Mouse (Mus musculus) R1 (cell line): ENCODE data around the gene Olfr750.
A peak's percentile ranks its signal among the peaks of the same experiment; 100 is the strongest.

ENCODE experiments used
- DNase-seq: peaks from one replicate; pipeline ENCODE4 v3.0.0-alpha.2; 2018; ENCODE audit warnings: low read depth, low spot score

Olfr750 gene

GRCm38 (mm10) chr14:51088166-51088969 is 14.1 kb upstream of the Olfr750 start:
- DNase-seq, result peak; percentile 92

DNA sequence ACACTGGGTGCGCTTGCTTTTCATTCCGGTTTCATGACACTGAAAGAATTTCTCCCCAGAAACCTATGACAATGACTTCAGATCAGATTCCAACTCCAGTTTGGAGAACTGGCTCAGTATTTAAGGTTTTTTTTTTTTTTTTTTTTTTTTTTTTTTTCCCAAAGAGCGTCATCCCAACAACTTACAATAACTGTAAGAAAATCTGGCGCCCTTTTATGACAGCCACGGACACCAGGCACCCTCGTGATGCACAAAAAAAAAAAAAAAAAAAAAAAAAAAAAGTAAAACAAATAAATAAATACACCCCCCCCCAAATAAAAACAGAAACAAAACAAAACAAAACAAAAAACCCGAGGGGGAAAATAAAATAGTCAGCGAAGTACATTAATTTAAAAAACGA is 13.5 kb upstream of the Olfr750 start:
- no peak for DNase-seq

DNA sequence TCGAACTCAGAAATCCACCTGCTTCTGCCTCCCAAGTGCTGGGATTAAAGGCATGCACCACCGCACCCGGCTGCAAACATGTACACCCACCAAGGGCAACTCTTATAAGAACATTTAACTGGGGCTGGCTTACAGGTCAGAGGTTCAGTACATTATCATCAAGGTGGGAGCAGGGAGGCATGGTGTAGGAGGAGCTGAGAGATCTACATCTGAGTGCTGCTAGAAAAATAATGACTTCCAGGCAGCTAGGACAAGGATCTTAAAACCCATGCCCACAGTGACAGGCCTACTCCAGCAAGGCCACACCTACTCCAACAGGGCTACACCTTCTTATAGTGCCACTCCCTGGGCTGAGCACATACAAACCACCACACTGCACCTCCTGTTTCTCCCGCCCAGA is 11.7 kb upstream of the Olfr750 start:
- DNase-seq, result no peak

GRCm38 (mm10) chr14:51085086-51085485 is 10.9 kb upstream of the Olfr750 start:
- DNase-seq, result no peak

DNA sequence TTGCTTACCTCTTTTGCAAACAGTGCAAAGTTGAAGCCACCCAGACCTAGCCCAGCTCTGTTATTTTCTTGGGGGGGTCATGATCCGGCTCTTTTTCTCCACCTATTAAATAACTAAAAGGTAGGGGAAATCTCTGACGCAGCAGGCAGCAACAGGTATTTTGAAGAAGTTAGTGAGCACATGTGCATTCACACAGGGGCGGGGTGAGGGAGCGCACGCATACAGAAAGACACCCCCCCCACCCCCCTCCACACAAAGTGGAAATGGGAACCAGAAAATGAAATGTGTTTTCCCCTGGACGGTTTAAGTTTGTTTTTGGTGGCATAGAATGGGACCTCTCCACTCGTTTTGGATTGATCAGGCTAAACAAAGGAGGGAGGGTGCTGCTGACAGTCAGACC is 9.6 kb upstream of the Olfr750 start:
- no peak for DNase-seq

DNA sequence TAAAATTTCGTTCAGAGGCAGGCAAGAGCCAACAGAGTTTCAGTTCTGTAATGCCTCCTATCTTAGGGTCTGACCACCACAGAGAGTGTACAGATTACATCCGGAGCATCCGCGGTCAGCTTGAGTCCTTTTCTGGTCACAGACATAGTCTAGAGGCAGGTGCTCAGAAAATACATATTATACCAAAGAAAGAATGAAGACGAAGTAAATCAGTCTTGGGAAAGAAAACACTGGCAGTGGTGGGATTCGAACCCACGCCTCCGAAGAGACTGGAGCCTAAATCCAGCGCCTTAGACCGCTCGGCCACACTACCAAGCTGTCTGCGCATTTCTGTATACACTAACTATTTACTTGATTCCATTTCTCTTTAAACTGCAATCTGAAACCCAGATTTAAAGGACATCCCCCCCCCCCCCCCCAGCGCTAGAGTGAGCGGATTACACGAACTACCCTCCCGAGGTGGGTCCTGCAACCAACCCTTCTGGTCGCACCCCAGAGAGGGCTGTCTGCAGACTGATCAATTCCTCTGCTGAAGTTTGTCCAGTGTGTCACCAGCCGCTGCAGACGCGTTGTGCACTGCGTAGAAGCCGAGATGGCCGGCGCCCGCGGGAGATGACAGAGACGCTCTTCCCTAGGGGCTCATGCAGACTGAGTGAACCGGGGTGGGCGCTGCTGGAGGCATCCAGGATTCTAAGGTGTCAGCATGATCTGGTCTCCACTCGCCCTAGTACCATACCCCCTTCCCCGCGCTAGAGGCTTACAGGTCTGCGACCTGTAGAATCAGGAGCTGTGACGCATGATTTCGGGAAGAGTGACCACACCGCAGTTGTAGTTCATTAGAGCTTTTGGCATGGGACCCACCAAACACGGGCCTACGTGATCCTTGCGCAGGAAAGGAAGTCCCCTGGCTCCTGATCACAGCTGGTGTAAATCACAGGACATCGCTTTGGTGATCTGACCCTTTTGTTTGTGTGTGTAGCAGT is 8.7 kb upstream of the Olfr750 start:
- DNase-seq, result peak; percentile 89

DNA sequence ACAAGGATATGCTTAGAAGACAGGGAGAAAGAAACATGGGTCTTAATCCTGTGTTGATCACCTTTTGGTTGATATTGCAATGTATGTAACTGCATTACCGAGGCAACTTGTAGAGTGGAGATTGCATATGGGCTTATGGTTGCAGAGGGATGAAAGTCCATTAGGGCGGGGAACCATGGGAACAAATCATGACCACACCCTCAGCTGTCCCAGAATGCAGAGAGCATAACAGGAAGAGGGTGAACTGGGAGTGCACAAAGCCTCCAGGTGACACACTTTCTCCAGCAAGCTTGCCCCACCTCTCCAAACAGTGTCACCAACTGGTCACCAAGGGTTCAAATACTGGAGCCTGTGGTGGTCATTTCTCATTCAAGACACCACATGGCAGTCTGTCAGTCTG is 6.8 kb upstream of the Olfr750 start:
- DNase-seq, result no peak

- no peak for DNase-seq
These were observed 4.9 kb upstream of the Olfr750 start for GRCm38 (mm10) chr14:51079180-51079579.

DNA sequence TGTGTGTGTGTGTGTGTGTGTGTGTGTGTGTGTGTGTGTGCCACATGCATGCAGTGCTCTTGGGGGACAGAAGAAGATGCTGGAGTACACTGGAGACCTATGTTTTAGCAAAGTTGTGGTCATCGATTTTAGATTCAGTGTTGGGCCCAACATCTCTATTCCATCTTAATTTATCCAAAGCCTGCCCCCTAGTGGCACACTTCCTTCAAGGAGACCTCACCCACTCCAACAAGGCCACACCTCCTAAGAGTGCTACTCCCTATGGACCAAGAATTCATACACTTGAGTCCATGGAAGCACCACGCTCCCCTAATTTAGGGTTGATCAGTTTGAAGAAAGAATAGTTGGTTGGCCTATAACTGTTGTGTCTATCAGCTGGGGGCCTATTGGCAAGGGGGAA is 4.6 kb downstream of the Olfr750 start:
- DNase-seq, result peak; percentile 95

DNA sequence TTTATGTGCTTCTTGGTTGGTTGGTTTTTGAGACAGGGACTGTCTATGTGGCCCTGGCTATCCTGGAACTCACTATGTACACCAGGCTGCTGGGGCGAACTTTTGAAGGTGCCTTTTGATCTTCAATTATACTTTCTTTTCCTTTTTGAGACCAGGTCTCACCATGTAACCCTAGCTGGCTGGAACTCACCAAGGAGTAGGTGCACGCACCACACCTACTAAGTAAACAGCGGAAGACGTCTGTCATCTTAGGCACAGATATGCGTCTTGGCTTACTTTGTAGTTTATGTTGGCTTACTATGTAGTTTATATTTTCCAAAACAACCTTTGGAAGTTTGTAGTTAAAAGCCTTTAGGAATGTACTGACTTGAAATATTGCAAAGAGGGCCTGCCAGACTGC is 5.3 kb downstream of the Olfr750 start:
- DNase-seq, result no peak

GRCm38 (mm10) chr14:51060761-51061160 is 13.5 kb downstream of the Olfr750 start:
- no peak for DNase-seq

DNA sequence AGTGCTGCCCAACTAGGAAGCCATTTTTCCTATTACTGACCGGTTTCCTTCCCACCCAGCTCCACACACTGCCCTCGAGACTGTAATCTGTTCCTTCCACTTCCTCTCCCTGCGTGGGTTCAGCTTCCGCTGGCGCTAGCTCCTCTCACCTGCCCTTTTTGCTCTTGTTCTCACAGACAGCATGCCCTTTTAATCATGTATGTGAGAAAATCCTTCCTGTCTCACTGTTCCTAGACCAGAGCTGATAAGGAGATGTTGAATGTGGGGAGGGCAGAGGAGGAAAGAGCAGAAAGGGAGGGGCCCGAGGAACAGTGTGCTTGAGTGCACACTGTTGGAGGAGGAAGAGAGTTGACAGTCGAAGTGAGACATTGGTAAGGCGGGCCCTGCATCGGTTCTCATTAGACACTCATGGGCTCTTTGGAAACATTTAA is 16.8 kb downstream of the Olfr750 start, which contains the start of gene Rnase12:
Rnase12 (minus strand) TSS at position 261 of the 431 bp plus-strand sequence.
- no peak for DNase-seq

DNA sequence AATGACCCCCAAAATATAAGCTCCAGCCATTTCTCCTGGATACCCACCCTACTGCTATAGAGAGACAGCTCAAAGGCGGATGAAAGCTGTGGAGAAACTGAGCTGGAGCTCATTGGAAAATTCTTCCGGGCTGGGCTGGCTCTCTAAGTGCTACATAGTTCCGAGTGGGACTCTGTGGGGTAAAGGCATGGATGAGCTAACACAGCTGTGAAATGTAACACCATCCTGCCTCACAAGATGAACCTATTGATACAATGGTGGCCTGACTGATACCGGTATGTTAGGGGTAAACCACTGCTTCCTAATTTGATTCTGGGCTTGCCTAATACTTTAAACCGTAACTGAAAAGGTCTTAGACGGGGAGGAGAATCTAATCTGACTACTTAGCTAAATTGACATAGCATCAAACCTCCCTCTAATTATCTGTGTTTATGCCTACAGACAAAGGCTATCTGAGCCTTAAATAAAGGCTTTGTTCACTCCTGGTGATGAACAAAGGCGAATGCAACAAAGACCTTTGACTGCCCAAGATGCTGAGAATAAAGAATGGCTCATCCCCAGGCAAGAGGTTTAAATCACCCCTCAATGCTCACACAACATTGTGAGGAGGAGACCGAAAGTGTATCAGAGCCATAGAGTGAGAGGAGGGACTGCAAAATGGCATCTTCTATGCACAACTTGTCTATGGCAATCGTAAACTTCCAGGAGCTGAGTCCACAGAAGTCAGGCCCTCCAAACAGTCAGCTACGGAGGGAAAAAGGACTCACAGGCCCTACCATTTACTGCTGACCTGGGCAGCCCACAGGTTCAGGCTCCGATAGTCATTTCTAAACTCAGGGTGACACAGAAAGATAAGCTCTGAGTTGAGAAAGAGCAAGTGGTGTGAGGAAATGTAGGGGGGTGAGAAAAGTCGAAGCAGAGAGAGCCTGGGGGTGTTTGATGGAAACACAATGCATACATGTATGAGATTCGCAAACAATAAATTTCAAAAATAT is 19.7 kb downstream of the Olfr750 start:
- peak; percentile 36 for DNase-seq

DNA sequence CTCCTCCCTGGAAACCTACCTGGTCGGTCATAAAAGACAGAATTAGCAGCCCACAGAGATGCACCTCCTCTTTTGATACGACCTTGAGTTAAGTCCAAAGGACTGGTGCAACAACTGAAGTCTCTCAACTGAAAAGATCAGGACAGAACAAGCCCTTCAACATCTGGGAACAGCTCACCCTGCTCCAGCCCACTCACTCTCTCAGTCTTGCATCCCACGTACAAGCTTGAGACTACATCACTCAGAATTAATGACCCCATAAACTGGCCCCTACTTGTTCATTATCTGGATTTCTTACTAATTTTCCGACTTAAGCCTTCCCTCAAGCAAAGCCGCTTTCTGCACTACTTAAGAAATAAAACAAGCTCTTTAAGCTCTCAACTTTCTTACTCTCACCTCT is 21.1 kb downstream of the Olfr750 start:
- no peak for DNase-seq

- DNase-seq, result no peak
These were observed 22.3 kb downstream of the Olfr750 start for GRCm38 (mm10) chr14:51051941-51052340.

DNA sequence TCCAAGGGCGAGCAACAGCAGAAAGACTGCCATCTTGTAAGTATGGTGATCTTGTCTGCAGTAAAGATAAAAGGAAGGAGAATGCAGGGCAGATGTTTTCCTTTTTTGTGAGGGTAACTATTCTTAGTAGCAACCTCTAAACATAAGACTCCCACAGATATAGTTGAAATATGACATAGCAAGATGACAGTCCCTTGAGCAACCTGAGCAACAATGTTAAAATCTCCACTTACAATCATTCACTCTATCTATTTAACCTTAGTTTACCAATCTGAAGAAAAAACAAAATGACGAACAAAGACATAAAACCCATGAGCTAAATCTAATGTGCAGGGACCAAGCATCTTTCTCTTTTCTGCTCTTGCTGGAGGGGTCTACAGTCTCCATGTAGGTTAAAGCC is 24.2 kb downstream of the Olfr750 start, which contains the start of gene Rnase11:
Rnase11 (minus strand) TSS at position 101 of the 400 bp plus-strand sequence.
- no peak for DNase-seq

- DNase-seq, result no peak
These were observed 26.4 kb downstream of the Olfr750 start for GRCm38 (mm10) chr14:51047846-51048245.

DNA sequence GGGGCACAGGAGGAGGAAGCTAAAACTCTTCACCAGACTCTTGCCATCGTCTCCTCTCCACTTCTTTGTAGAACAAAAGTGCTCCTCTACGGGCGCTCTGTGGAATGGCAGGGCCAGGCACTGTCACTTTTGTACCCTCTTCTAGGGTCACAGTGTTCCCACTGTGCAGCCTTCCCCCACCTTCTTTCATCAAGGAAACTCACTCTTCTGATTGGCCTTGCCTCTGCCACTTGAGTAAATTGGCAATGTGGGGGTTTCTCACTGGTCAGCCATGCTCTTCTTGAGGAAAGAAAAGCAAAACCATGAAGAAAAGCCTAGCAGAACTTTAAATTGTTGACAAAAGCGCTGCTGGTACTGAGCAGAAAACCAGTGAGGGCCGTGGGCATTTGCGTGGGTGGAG is 32.5 kb downstream of the Olfr750 start, which contains the start of gene Rnase9:
Rnase9 (minus strand) TSS at position 101 of the 400 bp plus-strand sequence.
- no peak for DNase-seq

DNA sequence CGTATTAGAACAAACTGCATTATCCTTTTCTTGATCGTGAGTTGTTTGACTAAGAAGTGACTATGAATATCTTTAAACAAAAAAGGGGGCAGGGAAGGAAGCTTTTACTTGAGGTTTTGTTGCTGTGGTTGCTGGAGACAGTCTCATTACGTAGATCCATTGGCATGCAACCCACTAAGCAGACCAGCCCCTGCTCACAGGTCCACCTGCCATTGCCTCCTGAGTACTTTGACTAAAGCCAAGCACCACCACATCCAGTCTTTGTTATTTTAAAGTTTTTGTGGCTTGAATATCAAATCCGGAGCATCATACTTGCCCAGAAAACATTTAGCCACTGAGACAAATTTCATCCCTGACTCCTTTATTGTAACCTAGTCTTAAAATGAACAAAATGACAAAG is 38.0 kb downstream of the Olfr750 start:
- no peak for DNase-seq

DNA sequence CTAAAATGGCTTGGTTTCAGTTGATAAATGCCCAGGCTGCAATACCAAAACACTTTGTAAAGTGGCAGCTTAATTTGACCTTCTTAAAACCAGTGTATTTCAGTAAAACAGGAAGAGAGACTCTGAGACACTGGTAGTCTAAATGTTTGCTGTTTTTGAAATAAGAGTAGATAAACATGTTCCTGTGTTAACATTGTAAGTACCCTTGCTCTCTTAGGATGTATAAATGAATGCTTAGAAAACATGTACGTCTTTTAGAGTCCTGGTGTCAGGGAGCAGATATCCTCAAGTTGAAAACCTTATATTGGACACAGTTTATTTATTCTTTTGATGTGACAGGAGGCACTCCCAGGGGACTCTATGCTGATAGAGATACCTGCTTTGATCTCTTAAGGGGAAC is 39.0 kb downstream of the Olfr750 start:
- no peak for DNase-seq
